Mouse (Mus musculus) brain, embryonic 14.5 days (tissue): Measurements from ENCODE around the gene Pik3cd.

Experiments used
- CTCF ChIP-seq: fragments of 200-500 bp; IDR thresholded peaks from 2 replicates; pipeline ENCODE4 v1.5.1; 2012; ENCODE audit warnings: inconsistent platforms, mild to moderate bottlenecking, moderate library complexity, borderline replicate concordance; ENCODE audit not compliant: insufficient read depth, insufficient read length; ENCODE audit errors: extremely low read depth
- POLR2A ChIP-seq: fragments of 200-500 bp; IDR thresholded peaks from 2 replicates; pipeline ENCODE4 v1.6.1; 2012; ENCODE audit warnings: mild to moderate bottlenecking, inconsistent platforms, borderline replicate concordance; ENCODE audit not compliant: poor library complexity, insufficient read depth, insufficient read length, severe bottlenecking; ENCODE audit errors: extremely low read depth

DNA sequence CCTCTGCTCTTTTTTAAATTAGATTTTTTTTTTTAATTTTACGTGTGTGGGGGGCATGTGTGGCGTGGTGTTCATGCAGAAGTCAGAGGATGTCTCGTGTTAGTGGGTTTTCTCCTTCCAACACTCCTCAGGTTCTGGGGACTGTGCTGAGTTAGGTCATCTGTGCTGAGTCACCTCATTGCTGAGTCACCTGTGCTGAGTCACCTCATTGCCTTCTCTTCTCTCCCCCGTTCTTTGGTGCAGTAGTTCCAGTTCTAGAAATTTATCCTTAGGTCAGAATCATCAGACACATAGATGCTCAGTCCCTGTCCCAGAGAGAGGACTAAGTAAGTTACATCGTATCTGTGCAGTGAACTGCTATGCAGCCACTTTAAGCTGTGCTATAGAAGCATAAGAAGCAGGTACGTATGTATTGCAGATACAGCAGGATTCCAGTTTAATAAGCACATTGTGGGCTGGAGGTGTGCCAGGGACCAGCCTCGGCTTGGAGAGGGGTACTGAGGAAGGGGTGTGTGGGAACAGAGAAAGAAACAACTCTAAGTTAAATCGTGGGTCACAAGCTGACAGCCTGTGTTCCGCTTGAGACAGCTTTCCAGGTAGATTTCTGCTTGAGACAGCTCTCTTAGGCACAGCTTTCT lies 69.6 kb downstream of the Pik3cd start:
- TF ChIP-seq POLR2A (no peak), CTCF (no peak)
